Mouse (Mus musculus) thymus, adult 2 months (tissue): Measurements from ENCODE around the gene Hist1h2ac. TPM values are rescaled to one million over a fixed set of nuclear protein-coding genes. Genes with fewer than 3 reads are reported as not detected.
"Not testable (repeated sequence)": the region's sequence is repeated elsewhere in the genome, so short reads cannot be mapped to it uniquely, and the experiment has no call there.

Experiments used
- DNase-seq: peaks from one replicate; pipeline ENCODE4 v3.0.0; 2021
- H3K27ac ChIP-seq: fragments of 200-500 bp; 2 replicates; pipeline ENCODE4 v1.5.1; 2012; ENCODE audit warnings: low read length, control low read depth; ENCODE audit not compliant: control insufficient read depth, insufficient read depth
- H3K27me3 ChIP-seq: fragments of 200-500 bp; 2 replicates; pipeline ENCODE4 v1.6.1; 2012; ENCODE audit warnings: mild to moderate bottlenecking, low read length, moderate library complexity, mixed read lengths; ENCODE audit not compliant: control insufficient read depth, insufficient read depth
- H3K36me3 ChIP-seq: fragments of 200-500 bp; 2 replicates; pipeline ENCODE4 v1.6.1; 2012; ENCODE audit warnings: mild to moderate bottlenecking, low read length, moderate library complexity; ENCODE audit not compliant: control insufficient read depth, insufficient read depth
- H3K4me1 ChIP-seq: fragments of 200-500 bp; replicated peaks from 2 replicates; pipeline ENCODE4 v1.6.1; 2012; ENCODE audit warnings: low read length; ENCODE audit not compliant: control insufficient read depth, insufficient read depth
- H3K4me3 ChIP-seq: fragments of 200-500 bp; 2 replicates; pipeline ENCODE4 v1.5.1; 2012; ENCODE audit warnings: mild to moderate bottlenecking, low read length, control low read depth, moderate library complexity; ENCODE audit not compliant: control insufficient read depth, insufficient read depth
- CTCF ChIP-seq: fragments of 200-500 bp; IDR thresholded peaks from 2 replicates; pipeline ENCODE4 v1.5.1; 2012; ENCODE audit warnings: mild to moderate bottlenecking, control low read depth, low read length, moderate library complexity, borderline replicate concordance; ENCODE audit not compliant: control insufficient read depth, poor library complexity, insufficient read depth; ENCODE audit errors: extremely low read depth
- POLR2A ChIP-seq: fragments of 200-500 bp; IDR thresholded peaks from 2 replicates; pipeline ENCODE4 v1.6.1; 2012; ENCODE audit warnings: mild to moderate bottlenecking, low read length, control low read depth, moderate library complexity; ENCODE audit not compliant: control insufficient read depth, poor library complexity, insufficient read depth; ENCODE audit errors: extremely low read depth
- WGBS: fragments of 180-500 bp; shearing (Covaris S2); methylation state at CpG from one replicate; pipeline ENCODE4 v1.1.7; 2018; 5-methylcytosine and 5-hydroxymethylcytosine counted together
- polyA plus RNA-seq: library from polyadenylated mRNA; depleted of rRNA; stranded (reverse); fragments of >200 nt; gene quantifications from 2 replicates; pipeline ENCODE4 v1.2.3, GENCODE M21; 2012

Gene Hist1h2ac
- polyA plus RNA-seq, 1 experiment = 11.0 TPM

DNA sequence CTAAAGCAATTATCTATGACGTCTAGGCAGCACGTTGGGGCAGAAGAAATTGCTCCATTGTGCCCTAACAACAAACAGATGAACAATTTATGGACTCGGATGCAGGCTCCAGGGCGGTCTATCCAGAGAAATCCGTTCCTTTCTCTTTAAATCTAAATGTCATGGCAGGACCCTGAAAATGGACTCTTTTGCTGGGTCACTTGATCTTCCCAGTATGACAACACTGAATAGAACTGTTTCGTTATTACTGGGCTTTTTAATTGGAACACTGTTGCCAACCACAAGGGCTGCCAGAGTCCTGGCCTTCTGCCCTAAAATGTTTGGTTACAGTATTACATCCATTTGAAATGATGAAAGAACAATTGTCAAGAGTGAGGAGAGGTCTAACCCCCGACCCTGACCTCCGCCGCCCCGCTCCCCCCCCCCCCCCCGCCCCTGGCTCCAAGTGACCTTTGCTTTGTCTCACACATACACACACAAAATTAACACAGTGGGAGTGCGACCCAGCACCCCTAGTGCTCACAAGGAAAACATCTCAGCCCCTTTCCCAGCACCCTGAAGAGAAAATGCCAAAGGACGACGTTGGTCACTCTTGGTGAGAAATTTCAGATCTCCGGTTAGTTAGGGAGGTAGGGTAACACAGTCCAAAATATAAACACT, 26.1 kb upstream of the Hist1h2ac start:
- TF ChIP-seq CTCF = no peak
- TF ChIP-seq POLR2A = no peak
- Histone ChIP-seq H3K4me1 (peaks cover 8% of the 10 kb centered on the region), H3K27ac (peak overlapping the region; percentile 74), H3K4me3 (peak overlapping the region; percentile 56), H3K36me3 (no peaks in the 10 kb centered on the region), H3K27me3 (no peaks in the 10 kb centered on the region)
- WGBS = 39% methylated on average over 15 of the region's 15 CpGs
- no peak for DNase-seq

DNA sequence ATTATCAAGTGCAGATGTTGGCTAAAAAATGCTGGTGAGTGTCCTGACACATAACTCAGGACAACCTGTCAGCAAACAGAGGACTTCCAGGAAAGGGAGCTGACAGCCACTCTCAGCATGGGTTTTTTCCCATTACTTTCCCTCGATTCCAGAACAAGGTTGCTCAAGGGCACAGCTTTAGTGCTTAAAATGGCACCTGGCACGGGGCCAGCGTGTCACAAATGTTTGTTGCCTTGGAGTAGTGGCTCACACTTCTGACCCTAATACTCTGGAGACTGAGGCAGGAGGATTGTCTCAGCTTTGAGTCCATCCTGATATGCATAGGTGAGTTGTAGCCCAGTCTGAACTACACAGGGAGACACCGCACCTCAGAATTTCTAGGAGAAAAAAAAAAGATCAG, 24.9 kb upstream of the Hist1h2ac start:
- Histone ChIP-seq H3K27me3 (no peaks in the 10 kb centered on the region), H3K4me3 (no peak overlapping the region), H3K36me3 (no peaks in the 10 kb centered on the region), H3K4me1 (peaks cover 8% of the 10 kb centered on the region), H3K27ac (no peak overlapping the region)
- 91% methylated on average over 4 of the region's 4 CpGs for WGBS
- no peak for TF ChIP-seq CTCF
- TF ChIP-seq POLR2A = no peak
- no peak for DNase-seq

DNA sequence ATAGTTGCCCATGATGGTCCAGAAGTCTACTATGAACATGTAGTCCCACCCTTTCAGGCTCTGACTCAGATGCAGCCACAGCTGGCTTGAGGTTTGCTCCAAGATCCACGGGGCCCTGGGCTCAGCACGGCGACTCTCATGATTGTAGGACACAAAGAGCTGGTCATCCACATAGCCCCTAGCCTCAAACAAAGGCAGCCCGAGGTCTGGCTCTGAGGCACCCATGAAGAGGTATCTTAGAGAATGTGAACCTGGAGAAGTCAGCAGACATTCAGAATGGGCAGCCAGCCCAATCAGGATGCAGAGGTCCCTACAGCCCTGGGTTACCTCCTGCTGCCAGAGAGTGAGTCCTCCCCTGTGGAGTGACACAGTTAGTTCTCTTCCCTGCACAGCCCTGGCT, 24.3 kb upstream of the Hist1h2ac start:
- H3K27ac ChIP-seq = no peak overlapping the region
- TF ChIP-seq POLR2A (no peak), CTCF (no peak)
- H3K36me3 ChIP-seq = no peaks in the 10 kb centered on the region
- no peak overlapping the region for H3K4me3 ChIP-seq
- WGBS = 81% methylated on average over 4 of the region's 4 CpGs
- H3K27me3 ChIP-seq = no peaks in the 10 kb centered on the region
- no peak for DNase-seq
- H3K4me1 ChIP-seq = peaks cover 8% of the 10 kb centered on the region

DNA sequence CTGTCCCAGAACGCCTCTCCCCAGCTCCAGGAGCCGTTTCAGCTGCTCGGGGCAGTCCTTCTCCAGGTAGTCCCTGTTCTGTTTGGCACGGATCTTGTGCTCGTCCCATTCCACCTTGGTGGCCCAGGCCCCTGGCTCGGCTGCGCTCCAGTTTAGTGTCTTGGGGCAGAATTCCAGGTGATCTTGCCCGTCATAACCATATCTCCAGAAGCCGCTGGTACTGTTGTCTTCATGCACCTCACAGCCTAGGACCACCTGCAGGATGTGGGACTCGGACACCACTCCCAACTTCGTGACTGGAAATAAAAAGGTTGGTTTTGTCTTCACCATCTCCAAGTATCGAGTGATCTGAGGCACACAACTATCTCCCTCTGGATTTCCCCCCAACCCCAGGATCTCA, 23.0 kb upstream of the Hist1h2ac start:
- Histone ChIP-seq H3K4me1 (peaks cover 8% of the 10 kb centered on the region), H3K36me3 (no peaks in the 10 kb centered on the region), H3K4me3 (no peak overlapping the region), H3K27ac (no peak overlapping the region), H3K27me3 (no peaks in the 10 kb centered on the region)
- WGBS = 97% methylated on average over 12 of the region's 12 CpGs
- TF ChIP-seq CTCF (no peak), POLR2A (no peak)
- no peak for DNase-seq

DNA sequence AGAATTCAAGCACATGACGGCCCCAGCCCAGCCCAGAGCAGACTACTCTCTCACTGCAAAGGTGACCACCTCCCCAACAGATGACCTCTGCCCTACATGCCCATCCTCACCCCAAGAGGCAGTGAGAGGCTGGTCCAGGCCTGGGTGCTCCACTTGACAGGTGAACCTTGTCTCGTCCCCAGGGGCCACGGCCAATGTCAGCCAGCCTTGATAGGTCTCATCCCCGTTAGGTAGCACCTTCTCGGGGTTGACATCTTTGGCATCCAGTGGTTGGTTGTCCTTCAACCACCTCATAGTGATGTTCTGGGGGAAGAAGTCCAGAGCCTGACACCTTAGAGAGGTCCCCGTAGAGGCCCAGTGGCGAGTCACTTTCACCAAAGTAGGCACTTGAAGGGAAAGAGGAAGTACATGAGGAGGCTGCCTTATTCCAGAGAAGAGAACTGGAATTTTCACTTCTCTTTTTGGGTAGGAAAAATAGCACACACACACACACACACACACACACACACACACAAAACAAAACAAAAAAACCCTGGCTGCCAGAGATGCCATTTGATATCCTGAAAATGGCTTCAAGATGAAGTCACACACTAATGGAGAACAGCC, 22.1 kb upstream of the Hist1h2ac start:
- TF ChIP-seq CTCF = no peak
- TF ChIP-seq POLR2A = no peak
- Histone ChIP-seq H3K27ac (no peak overlapping the region), H3K4me3 (no peak overlapping the region), H3K27me3 (no peaks in the 10 kb centered on the region), H3K36me3 (no peaks in the 10 kb centered on the region), H3K4me1 (peaks cover 11% of the 10 kb centered on the region)
- WGBS = 90% methylated on average over 7 of the region's 7 CpGs
- DNase-seq = no peak

DNA sequence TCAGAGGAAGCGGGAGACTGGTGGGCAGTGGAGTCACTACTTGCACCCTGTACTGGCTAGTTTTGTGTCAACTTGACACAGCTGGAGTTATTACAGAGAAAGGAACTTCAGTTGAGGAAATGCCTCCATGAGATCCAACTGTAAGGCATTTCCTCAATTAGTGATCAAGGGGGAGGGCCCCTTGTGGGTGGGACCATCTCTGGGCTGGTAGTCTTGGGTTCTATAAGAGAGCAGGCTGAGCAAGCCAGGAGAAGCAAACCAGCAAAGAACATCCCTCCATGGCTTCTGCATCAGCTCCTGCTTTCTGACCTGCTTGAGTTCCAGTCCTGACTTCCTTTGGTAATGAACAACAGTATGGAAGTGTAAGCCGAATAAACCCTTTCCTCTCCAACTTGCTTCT, 19.1 kb upstream of the Hist1h2ac start:
- not testable (repeated sequence) for DNase-seq, H3K36me3 ChIP-seq, H3K4me3 ChIP-seq, H3K27ac ChIP-seq, H3K27me3 ChIP-seq, H3K4me1 ChIP-seq
- 94% methylated on average over 2 of the region's 2 CpGs for WGBS

DNA sequence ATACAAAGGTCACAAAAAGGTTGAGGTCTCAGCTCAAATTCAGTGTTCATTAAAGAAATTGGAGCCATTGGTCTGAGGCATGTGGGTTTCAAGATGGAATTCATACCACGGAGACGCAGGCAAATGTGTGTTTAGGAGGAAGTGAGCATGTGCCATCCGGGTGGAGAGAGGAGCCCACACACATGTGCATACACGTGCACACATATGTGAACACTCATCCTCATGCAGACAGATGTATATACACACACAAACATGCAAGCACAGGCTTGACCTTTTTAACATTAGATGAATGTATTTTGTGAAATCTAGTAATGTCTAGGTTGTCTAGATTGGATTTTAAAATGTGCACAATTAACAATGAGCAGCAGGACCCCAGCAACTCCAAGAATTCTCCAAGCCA, 18.5 kb upstream of the Hist1h2ac start:
- Histone ChIP-seq H3K36me3 (no peaks in the 10 kb centered on the region), H3K4me3 (no peak overlapping the region), H3K4me1 (peaks cover 4% of the 10 kb centered on the region), H3K27me3 (no peaks in the 10 kb centered on the region), H3K27ac (no peak overlapping the region)
- TF ChIP-seq POLR2A (no peak), CTCF (no peak)
- DNase-seq = no peak
- 82% methylated on average over 4 of the region's 4 CpGs for WGBS
